Mouse (Mus musculus) forebrain, embryonic 16.5 days (tissue): ENCODE results near the gene Otx2. TPM values are rescaled to one million over a fixed set of nuclear protein-coding genes. Genes with fewer than 3 reads are reported as not detected.

Experiments
- ATAC-seq: fragments of 200-750 bp; cut with Nextera tagmentation; 2 replicates; pipeline ENCODE4 v1.8.0; 2017; ENCODE audit warnings: mild to moderate bottlenecking, moderate library complexity
- H3K27ac ChIP-seq: fragments of 300-500 bp; sonication (generic); 2 replicates; pipeline ENCODE4 v1.5.1; 2014; ENCODE audit warnings: low read length, control low read depth
- H3K27me3 ChIP-seq: fragments of 300-500 bp; sonication (generic); replicated peaks from 2 replicates; pipeline ENCODE4 v1.6.1; 2014; ENCODE audit warnings: low read length; ENCODE audit not compliant: control insufficient read depth, insufficient read depth
- H3K36me3 ChIP-seq: fragments of 300-500 bp; sonication (generic); 2 replicates; pipeline ENCODE4 v1.6.1; 2014; ENCODE audit not compliant: control insufficient read depth, insufficient read depth
- H3K4me1 ChIP-seq: fragments of 300-500 bp; sonication (generic); replicated peaks from 2 replicates; pipeline ENCODE4 v1.6.1; 2014; ENCODE audit warnings: low read length; ENCODE audit not compliant: control insufficient read depth, insufficient read depth
- H3K4me2 ChIP-seq: fragments of 300-500 bp; sonication (generic); 2 replicates; pipeline ENCODE4 v1.6.1; 2014; ENCODE audit warnings: mild to moderate bottlenecking, low read length, control low read depth
- H3K4me3 ChIP-seq: fragments of 300-500 bp; sonication (generic); replicated peaks from 2 replicates; pipeline ENCODE4 v1.5.1; 2014; ENCODE audit warnings: mild to moderate bottlenecking, low read length, control low read depth
- H3K9ac ChIP-seq: fragments of 300-500 bp; sonication (generic); replicated peaks from 2 replicates; pipeline ENCODE4 v1.6.1; 2014; ENCODE audit warnings: low read depth, low read length, control low read depth
- H3K9me3 ChIP-seq: fragments of 300-500 bp; sonication (generic); 2 replicates; pipeline ENCODE4 v1.6.1; 2016; ENCODE audit warnings: low read length; ENCODE audit not compliant: control insufficient read depth
- WGBS: fragments of 180-500 bp; shearing (Covaris S2); extraction: QIAGEN DNeasy Blood & Tissue Kit; methylation state at CpG from one replicate; pipeline ENCODE4 v1.1.7; 2014; 5-methylcytosine and 5-hydroxymethylcytosine counted together
- polyA plus RNA-seq: library from polyadenylated mRNA; unstranded; fragments of >200 nt; fragmentation: Nextera tagmentation; extraction: Ambion mirVana; gene quantifications from 2 replicates; pipeline ENCODE4 v1.2.1, GENCODE M21; 2015

Gene Otx2
- polyA plus RNA-seq, 1 experiment from 2014 or later = 9.3 TPM

GRCm38 (mm10) chr14:48670761-48671479 lies 2.7 kb downstream of the Otx2 start:
- Histone ChIP-seq H3K9ac (no peak overlapping the region), H3K9me3 (no peaks in the 10 kb centered on the region), H3K36me3 (no peaks in the 10 kb centered on the region), H3K27me3 (peaks cover 60% of the 10 kb centered on the region), H3K4me1 (peaks cover 19% of the 10 kb centered on the region), H3K4me3 (no peak overlapping the region), H3K27ac (no peak overlapping the region), H3K4me2 (no peak overlapping the region)
- ATAC-seq = no peak
- WGBS = 28% methylated on average over 4 of the region's 4 CpGs

- WGBS = 21% methylated on average over 3 of the region's 3 CpGs
- H3K36me3 ChIP-seq = no peaks in the 10 kb centered on the region
- no peak for ATAC-seq
- no peak overlapping the region for H3K4me3 ChIP-seq
- H3K9me3 ChIP-seq = no peaks in the 10 kb centered on the region
- no peak overlapping the region for H3K27ac ChIP-seq
- H3K4me2 ChIP-seq = no peak overlapping the region
- H3K9ac ChIP-seq = no peak overlapping the region
- peaks cover 59% of the 10 kb centered on the region for H3K27me3 ChIP-seq
- H3K4me1 ChIP-seq = peaks cover 24% of the 10 kb centered on the region
Observed at GRCm38 (mm10) chr14:48670258-48670630, 3.4 kb downstream of the Otx2 start.

DNA sequence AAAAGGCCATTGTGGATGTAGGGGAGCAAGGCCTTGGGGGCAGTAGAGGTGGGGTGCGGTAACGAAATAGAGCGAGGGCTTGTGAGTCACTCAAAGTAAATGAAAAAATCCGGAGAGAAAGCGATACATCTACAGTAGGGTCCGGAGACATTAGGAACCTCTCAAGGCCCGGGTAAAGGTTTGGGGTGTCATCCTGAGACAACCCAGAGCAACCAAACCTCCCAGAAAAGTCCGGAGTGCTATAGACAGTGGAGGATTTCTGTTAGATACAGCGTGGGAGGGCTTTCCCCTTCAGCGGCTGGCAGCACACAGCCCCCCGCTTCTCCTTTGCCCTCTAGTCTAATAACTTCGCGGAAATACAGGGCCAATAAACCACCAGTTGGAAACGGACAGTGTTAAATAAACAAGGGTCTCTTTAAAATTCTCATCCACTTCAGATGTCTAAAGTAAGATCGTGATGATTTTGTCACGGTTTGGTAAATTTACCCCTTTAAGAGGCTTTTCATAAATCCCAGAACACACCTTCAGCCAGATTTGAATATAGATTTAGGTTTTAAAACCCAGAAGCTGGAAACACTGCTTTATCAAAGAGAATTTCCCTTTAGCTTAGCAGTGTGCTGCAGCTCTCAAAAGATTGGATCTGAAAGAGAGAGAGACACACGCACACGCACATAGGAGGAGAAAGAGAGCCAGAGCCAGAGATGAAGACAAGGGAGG lies 3.9 kb downstream of the Otx2 start:
- no peak for ATAC-seq
- no peak overlapping the region for H3K9ac ChIP-seq
- 7% methylated on average over 18 of the region's 18 CpGs for WGBS
- H3K4me1 ChIP-seq = peaks cover 28% of the 10 kb centered on the region
- H3K27me3 ChIP-seq = peaks cover 54% of the 10 kb centered on the region
- H3K4me2 ChIP-seq = no peak overlapping the region
- no peaks in the 10 kb centered on the region for H3K36me3 ChIP-seq
- no peak overlapping the region for H3K4me3 ChIP-seq
- no peak overlapping the region for H3K27ac ChIP-seq
- no peaks in the 10 kb centered on the region for H3K9me3 ChIP-seq

- Histone ChIP-seq H3K4me2 (peak overlapping the region; percentile 28), H3K36me3 (no peaks in the 10 kb centered on the region), H3K4me1 (peaks cover 26% of the 10 kb centered on the region), H3K9me3 (no peaks in the 10 kb centered on the region), H3K27me3 (peaks cover 47% of the 10 kb centered on the region), H3K27ac (no peak overlapping the region; the same call in 1 of the 2 replicates), H3K9ac (no peak overlapping the region; the same call in 1 of the 2 replicates), H3K4me3 (peak overlapping the region; percentile 12)
- under 1% methylated on average over 29 of the region's 29 CpGs for WGBS
- ATAC-seq = peak; percentile 24; the same call in 1 of the 2 replicates
Observed at GRCm38 (mm10) chr14:48668761-48669303, 4.8 kb downstream of the Otx2 start.

GRCm38 (mm10) chr14:48668051-48668481 lies 5.6 kb downstream of the Otx2 start:
- H3K4me3 ChIP-seq = no peak overlapping the region
- H3K9ac ChIP-seq = no peak overlapping the region
- WGBS = 10% methylated on average over 11 of the region's 11 CpGs
- no peak for ATAC-seq
- peaks cover 45% of the 10 kb centered on the region for H3K27me3 ChIP-seq
- H3K4me1 ChIP-seq = peaks cover 21% of the 10 kb centered on the region
- no peaks in the 10 kb centered on the region for H3K36me3 ChIP-seq
- H3K4me2 ChIP-seq = no peak overlapping the region
- no peak overlapping the region for H3K27ac ChIP-seq
- H3K9me3 ChIP-seq = no peaks in the 10 kb centered on the region

DNA sequence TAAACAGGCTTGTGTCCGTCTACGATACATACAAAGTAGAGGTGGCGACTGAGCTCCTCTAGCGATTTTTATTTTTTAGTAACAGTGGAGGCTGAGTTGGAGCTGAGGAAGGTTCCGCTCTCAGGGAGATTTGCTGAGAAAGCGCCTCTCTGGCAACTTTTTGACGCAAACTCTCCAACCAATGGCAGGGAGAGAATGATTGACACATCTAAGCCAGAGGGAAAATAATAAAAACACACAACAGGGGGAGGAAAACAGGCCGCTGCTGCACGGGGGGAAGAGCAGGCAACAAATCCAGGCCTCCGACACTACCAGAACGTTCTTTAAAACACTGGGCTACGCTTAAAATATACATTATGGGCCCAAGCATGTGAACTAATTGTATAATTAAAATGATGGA lies 6.2 kb downstream of the Otx2 start:
- 3% methylated on average over 12 of the region's 12 CpGs for WGBS
- no peak overlapping the region for H3K27ac ChIP-seq
- no peaks in the 10 kb centered on the region for H3K36me3 ChIP-seq
- H3K9me3 ChIP-seq = no peaks in the 10 kb centered on the region
- peaks cover 21% of the 10 kb centered on the region for H3K4me1 ChIP-seq
- H3K9ac ChIP-seq = no peak overlapping the region
- no peak overlapping the region for H3K4me2 ChIP-seq
- peaks cover 45% of the 10 kb centered on the region for H3K27me3 ChIP-seq
- no peak for ATAC-seq
- no peak overlapping the region; the same call in 1 of the 2 replicates for H3K4me3 ChIP-seq

DNA sequence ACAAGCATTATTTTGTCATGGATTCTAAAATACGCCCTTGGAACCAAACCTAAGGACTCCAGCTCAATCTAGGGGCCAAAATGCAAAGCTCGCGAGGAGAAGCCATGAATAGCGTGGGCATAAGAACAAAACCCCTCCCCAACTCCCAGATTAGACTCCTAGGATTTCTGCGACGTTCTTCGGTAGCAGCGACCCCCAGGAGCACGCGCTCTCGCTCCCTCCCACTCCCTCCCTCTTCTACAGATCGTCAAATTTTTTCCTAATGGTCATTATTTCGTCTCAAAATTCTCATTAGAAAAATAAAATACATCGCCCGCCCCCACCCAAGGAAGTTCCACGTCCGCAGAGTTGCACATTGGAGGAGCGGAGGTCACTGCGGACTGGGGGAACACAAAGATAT lies 6.8 kb downstream of the Otx2 start:
- 1% methylated on average over 19 of the region's 19 CpGs for WGBS
- Histone ChIP-seq H3K9ac (peak overlapping the region; percentile 9; the same call in 1 of the 2 replicates), H3K4me2 (peak overlapping the region; percentile 36), H3K9me3 (no peaks in the 10 kb centered on the region), H3K27ac (no peak overlapping the region), H3K27me3 (peaks cover 51% of the 10 kb centered on the region), H3K4me3 (peak overlapping the region; percentile 34), H3K36me3 (no peaks in the 10 kb centered on the region), H3K4me1 (peaks cover 21% of the 10 kb centered on the region)
- no peak for ATAC-seq

- WGBS = under 1% methylated on average over 52 of the region's 52 CpGs
- Histone ChIP-seq H3K4me1 (peaks cover 21% of the 10 kb centered on the region), H3K27ac (no peak overlapping the region; the same call in 1 of the 2 replicates), H3K27me3 (peaks cover 45% of the 10 kb centered on the region), H3K9ac (peak overlapping the region; percentile 9; the same call in 1 of the 2 replicates), H3K36me3 (no peaks in the 10 kb centered on the region), H3K4me3 (peak overlapping the region; percentile 34), H3K9me3 (no peaks in the 10 kb centered on the region), H3K4me2 (peak overlapping the region; percentile 36)
- peak; percentile 11; the same call in 1 of the 2 replicates for ATAC-seq
Observed at GRCm38 (mm10) chr14:48665816-48666661, 7.6 kb downstream of the Otx2 start.
